Comparison of ENCODE assay signal across 7 mouse cellular contexts in the genomic region with DNA sequence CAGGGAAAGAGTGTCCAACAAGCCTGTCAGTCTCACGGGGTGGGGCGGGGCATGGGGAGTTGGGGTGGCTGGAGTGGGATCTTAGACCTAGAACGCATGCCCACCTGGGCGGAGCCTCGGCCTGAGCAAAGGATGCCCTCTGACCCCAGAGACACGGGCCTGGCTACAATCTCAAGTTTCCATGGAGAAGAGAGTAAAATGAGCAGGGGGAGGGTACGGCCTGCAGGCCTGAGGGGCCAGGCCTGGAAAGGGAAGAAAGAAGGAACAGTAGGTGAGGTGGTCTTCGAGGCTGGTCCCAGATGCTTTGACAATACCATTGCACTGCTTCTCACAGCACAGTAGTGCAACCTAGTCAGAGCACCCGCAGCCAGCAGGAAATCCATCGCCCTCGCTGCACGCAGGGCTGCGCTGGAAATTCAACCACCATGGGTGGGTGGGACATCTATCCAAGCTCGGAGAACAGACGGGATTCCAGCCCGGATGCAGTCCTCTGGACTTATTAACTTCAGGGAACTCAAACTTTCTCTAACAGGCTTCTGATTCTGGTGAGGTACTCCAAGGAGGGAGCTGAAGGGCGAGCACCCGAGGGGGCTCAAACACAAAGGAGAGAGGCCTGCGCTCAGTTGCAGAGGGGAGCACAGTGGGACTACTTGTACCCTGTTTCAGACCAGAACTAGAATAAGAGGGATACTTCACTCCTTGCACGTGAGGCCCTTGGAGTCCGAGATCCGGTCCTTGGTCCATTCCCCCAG. TPM values are rescaled to one million over a fixed set of nuclear protein-coding genes. Genes with fewer than 3 reads are reported as not detected.
A peak's percentile ranks its signal among the peaks of the same experiment; 100 is the strongest.
DNase-seq lines count a peak whose midpoint lies in the region; ATAC-seq and TF ChIP-seq lines count a peak whose summit lies in the region.

No protein-coding gene starts in this region.

- peak overlapping the region; percentile 68 for H3K4me3 ChIP-seq in G1E (ENCODE audit: low read depth, low read length)
- peak overlapping the region; percentile 41 for H3K4me3 ChIP-seq in forebrain, embryonic 16.5 days (replicated peaks; ENCODE audit: low read length)
- H3K4me3 ChIP-seq in macrophage (ENCODE audit: inconsistent target), result peak overlapping the region; percentile 55

- H3K27me3 ChIP-seq in G1E (ENCODE audit: insufficient read depth, low read length), result peaks cover 12% of the 10 kb centered on the region
- H3K27me3 ChIP-seq in forebrain, embryonic 16.5 days (replicated peaks; ENCODE audit: control insufficient read depth, insufficient read depth, low read length), result no peaks in the 10 kb centered on the region

- no peak for ATAC-seq in G1E (ENCODE audit: extremely low read depth, insufficient number of reproducible peaks, low FRiP score, poor library complexity, severe bottlenecking)
- ATAC-seq in forebrain, embryonic 16.5 days, result peak; percentile 19

- 2% methylated on average over 22 of the region's 22 CpGs for WGBS in forebrain, embryonic 16.5 days
- WGBS in macrophage (ENCODE audit: missing documents), result 33% methylated on average over 22 of the region's 22 CpGs

- peaks cover 44% of the 10 kb centered on the region for H3K36me3 ChIP-seq in G1E (replicated peaks)
- H3K36me3 ChIP-seq in forebrain, embryonic 16.5 days (ENCODE audit: control insufficient read depth, insufficient read depth), result no peaks in the 10 kb centered on the region
- no peaks in the 10 kb centered on the region for H3K36me3 ChIP-seq in macrophage (ENCODE audit: inconsistent target)

- H3K79me2 ChIP-seq in macrophage (ENCODE audit: inconsistent target), result no peaks in the 10 kb centered on the region

- no peak overlapping the region for H3K27ac ChIP-seq in forebrain, embryonic 16.5 days (ENCODE audit: low read length)
- peak overlapping the region; percentile 17; the same call in 1 of the 2 replicates for H3K27ac ChIP-seq in macrophage

- peak; percentile 25 for DNase-seq in CD4-positive, CD25-positive, alpha-beta regulatory T cell, adult 2 months (ENCODE audit: low read depth, low spot score)
- DNase-seq in G1E (ENCODE audit: low spot score), result peak; percentile 9
- peak; percentile 33 to 35 for DNase-seq in thymus, postnatal 36 days
- no peak for DNase-seq in gastrocnemius, postnatal 14 days
- no peak for DNase-seq in lung, postnatal 36 days

- no peak for TF ChIP-seq CTCF in G1E (IDR thresholded peaks at IDR 0.05; ENCODE audit: low read depth, low read length)

- intact Hi-C loops in gastrocnemius, postnatal 14 days (cut with DNase I; ENCODE audit: low total_unique reads), result no loop called here

- H3K4me2 ChIP-seq in forebrain, embryonic 16.5 days (ENCODE audit: low read length), result peak overlapping the region; percentile 53

- H3K9me3 ChIP-seq in G1E (replicated peaks), result no peaks in the 10 kb centered on the region
- H3K9me3 ChIP-seq in forebrain, embryonic 16.5 days (ENCODE audit: control insufficient read depth, low read length), result no peaks in the 10 kb centered on the region

- H3K4me1 ChIP-seq in G1E (ENCODE audit: insufficient read depth, low read depth, low read length), result peaks cover 14% of the 10 kb centered on the region
- peaks cover 23% of the 10 kb centered on the region for H3K4me1 ChIP-seq in forebrain, embryonic 16.5 days (replicated peaks; ENCODE audit: control insufficient read depth, insufficient read depth, low read length)

- H3K9ac ChIP-seq in forebrain, embryonic 16.5 days (replicated peaks; ENCODE audit: low read depth, low read length), result peak overlapping the region; percentile 45

RNA-seq across cellular contexts. Expression of a gene that starts 0.7 kb away (rescaled TPM):
- total RNA-seq in G1E (2014; fragmentation: Nextera tagmentation) (18.3 and 27.6 TPM in 2 replicates), G1E (2017) (8.8 and 10.6 TPM in 2 replicates)
- polyA plus RNA-seq in G1E (2012) (8.1 and 9.0 TPM in 2 replicates), macrophage (2018) (1.1 to 4.8 TPM (median 2.5 TPM) in 3 replicates)
- polyA plus RNA-seq in forebrain, embryonic 16.5 days (2015; fragmentation: Nextera tagmentation; extraction: Ambion mirVana), result 18.4 and 21.2 TPM in 2 replicates
- total RNA-seq in macrophage (2018; cell fraction: chromatin; rRNA removed), result 1 to 10 TPM in 20 of 26 experiments, not detected in 6; 1.4 to 8.9 (median 2.4) TPM
- 1 to 10 TPM in 11 of 26 experiments, under 1 TPM in 15; 0.22 to 1.9 (median 0.87) TPM for total RNA-seq in macrophage (2018; cell fraction: cytosol; rRNA removed)
- 10 to 100 TPM in 1 of 26 experiments, 1 to 10 TPM in 15, under 1 TPM in 2, not detected in 8; 0.63 to 24.9 (median 1.8) TPM for total RNA-seq in macrophage (2018; cell fraction: nucleus; rRNA removed)
- total RNA-seq in gastrocnemius, postnatal 14 days (2021), result not detected

RNA-seq across cellular contexts. Expression of a gene that starts 7.9 kb away (rescaled TPM):
- 16.5 and 20.2 TPM in 2 replicates for total RNA-seq in G1E (2014; fragmentation: Nextera tagmentation)
- 43.1 and 48.1 TPM in 2 replicates for total RNA-seq in G1E (2017)
- polyA plus RNA-seq in G1E (2012), result 74.7 and 93.8 TPM in 2 replicates
- 36.8 and 40.3 TPM in 2 replicates for polyA plus RNA-seq in forebrain, embryonic 16.5 days (2015; fragmentation: Nextera tagmentation; extraction: Ambion mirVana)
- total RNA-seq in macrophage (2018; cell fraction: chromatin; rRNA removed), result 1 to 10 TPM in 22 of 26 experiments, under 1 TPM in 3, not detected in 1; 0.90 to 5.5 (median 2.0) TPM
- total RNA-seq in macrophage (2018; cell fraction: cytosol; rRNA removed), result 10 to 100 TPM; 39.8 to 84.0 (median 63.6) TPM
- total RNA-seq in macrophage (2018; cell fraction: nucleus; rRNA removed), result 10 to 100 TPM in 25 of 26 experiments, 1 to 10 TPM in 1; 8.7 to 57.6 (median 26.1) TPM
- 56.1 to 133 TPM (median 86.1 TPM) in 3 replicates for polyA plus RNA-seq in macrophage (2018)
- 1 to 10 TPM; 3.4 to 6.1 TPM for total RNA-seq in gastrocnemius, postnatal 14 days (2021)

RNA-seq across cellular contexts. Expression of a gene that starts 13.2 kb away (rescaled TPM):
- total RNA-seq in G1E (2014; fragmentation: Nextera tagmentation) (111 and 127 TPM in 2 replicates), G1E (2017) (110 and 122 TPM in 2 replicates)
- polyA plus RNA-seq in G1E (2012) (65.1 and 70.4 TPM in 2 replicates), macrophage (2018) (57.9 to 116 TPM (median 63.8 TPM) in 3 replicates)
- 158 and 182 TPM in 2 replicates for polyA plus RNA-seq in forebrain, embryonic 16.5 days (2015; fragmentation: Nextera tagmentation; extraction: Ambion mirVana)
- 100 to 1,000 TPM; 145 to 357 (median 244) TPM for total RNA-seq in macrophage (2018; cell fraction: chromatin; rRNA removed)
- total RNA-seq in macrophage (2018; cell fraction: cytosol; rRNA removed), result 10 to 100 TPM; 48.8 to 75.2 (median 63.5) TPM
- 100 to 1,000 TPM in 16 of 26 experiments, 10 to 100 TPM in 10; 62.7 to 207 (median 106) TPM for total RNA-seq in macrophage (2018; cell fraction: nucleus; rRNA removed)
- total RNA-seq in gastrocnemius, postnatal 14 days (2021), result 10 to 100 TPM; 27.7 to 29.2 TPM

RNA-seq across cellular contexts. Expression of a gene that starts 20.1 kb away (rescaled TPM):
- total RNA-seq in G1E (2014; fragmentation: Nextera tagmentation) (9.3 and 10.4 TPM in 2 replicates), G1E (2017) (15.3 and 23.4 TPM in 2 replicates)
- polyA plus RNA-seq in G1E (2012) (55.2 and 79.3 TPM in 2 replicates), macrophage (2018) (1.3 to 7.1 TPM (median 2.0 TPM) in 3 replicates)
- polyA plus RNA-seq in forebrain, embryonic 16.5 days (2015; fragmentation: Nextera tagmentation; extraction: Ambion mirVana), result 26.2 and 32.9 TPM in 2 replicates
- total RNA-seq in macrophage (2018; cell fraction: chromatin; rRNA removed), result 1 to 10 TPM in 13 of 26 experiments, under 1 TPM in 8, not detected in 5; 0.44 to 4.1 (median 1.3) TPM
- total RNA-seq in macrophage (2018; cell fraction: cytosol; rRNA removed), result 1 to 10 TPM; 1.3 to 3.9 (median 2.1) TPM
- 1 to 10 TPM in 14 of 26 experiments, under 1 TPM in 12; 0.35 to 9.0 (median 1.0) TPM for total RNA-seq in macrophage (2018; cell fraction: nucleus; rRNA removed)
- total RNA-seq in gastrocnemius, postnatal 14 days (2021), result under 1 TPM; 0.40 to 0.53 TPM

RNA-seq across cellular contexts. Expression of a gene that starts 22.7 kb away (rescaled TPM):
- total RNA-seq in G1E (2014; fragmentation: Nextera tagmentation) (3.9 and 5.3 TPM in 2 replicates), G1E (2017) (2.5 and 2.8 TPM in 2 replicates)
- polyA plus RNA-seq in G1E (2012) (4.6 TPM in 2 replicates), macrophage (2018) (0.03 to 0.11 TPM in 2 of 3 replicates, not detected in the other)
- 1.7 and 2.4 TPM in 2 replicates for polyA plus RNA-seq in forebrain, embryonic 16.5 days (2015; fragmentation: Nextera tagmentation; extraction: Ambion mirVana)
- 1 to 10 TPM in 9 of 26 experiments, under 1 TPM in 17; 0.20 to 2.2 (median 0.70) TPM for total RNA-seq in macrophage (2018; cell fraction: chromatin; rRNA removed)
- under 1 TPM in 14 of 26 experiments, not detected in 12; 0.03 to 0.32 (median 0.05) TPM for total RNA-seq in macrophage (2018; cell fraction: cytosol; rRNA removed)
- 1 to 10 TPM in 6 of 26 experiments, under 1 TPM in 18, not detected in 2; 0.36 to 1.8 (median 0.62) TPM for total RNA-seq in macrophage (2018; cell fraction: nucleus; rRNA removed)
- total RNA-seq in gastrocnemius, postnatal 14 days (2021), result under 1 TPM in 1 of 2 experiments, not detected in 1; 0.13 TPM

Comparison
In these comparisons a context has a peak if more than half of its experiments do, and no peak if none do; other contexts are left out.
1. DNase-seq: peak in CD4-positive, CD25-positive, alpha-beta regulatory T cell, adult 2 months (single experiment), G1E (single experiment) and thymus, postnatal 36 days (2 of 2); none in gastrocnemius, postnatal 14 days (single experiment) and lung, postnatal 36 days (single experiment).
2. Peak in every context shown above with its lines, with median percentiles within 50 percentile points of each other: H3K4me3 ChIP-seq.